Mouse (Mus musculus) brain, embryonic 14.5 days (tissue): ENCODE measurements around the gene Hnrnpdl.
A peak's percentile ranks its signal among the peaks of the same experiment; 100 is the strongest.

Experiments used
- CTCF ChIP-seq: fragments of 200-500 bp; IDR thresholded peaks from 2 replicates; pipeline ENCODE4 v1.5.1; 2012; ENCODE audit warnings: inconsistent platforms, mild to moderate bottlenecking, moderate library complexity, borderline replicate concordance; ENCODE audit not compliant: insufficient read depth, insufficient read length; ENCODE audit errors: extremely low read depth
- POLR2A ChIP-seq: fragments of 200-500 bp; IDR thresholded peaks from 2 replicates; pipeline ENCODE4 v1.6.1; 2012; ENCODE audit warnings: mild to moderate bottlenecking, inconsistent platforms, borderline replicate concordance; ENCODE audit not compliant: poor library complexity, insufficient read depth, insufficient read length, severe bottlenecking; ENCODE audit errors: extremely low read depth

DNA sequence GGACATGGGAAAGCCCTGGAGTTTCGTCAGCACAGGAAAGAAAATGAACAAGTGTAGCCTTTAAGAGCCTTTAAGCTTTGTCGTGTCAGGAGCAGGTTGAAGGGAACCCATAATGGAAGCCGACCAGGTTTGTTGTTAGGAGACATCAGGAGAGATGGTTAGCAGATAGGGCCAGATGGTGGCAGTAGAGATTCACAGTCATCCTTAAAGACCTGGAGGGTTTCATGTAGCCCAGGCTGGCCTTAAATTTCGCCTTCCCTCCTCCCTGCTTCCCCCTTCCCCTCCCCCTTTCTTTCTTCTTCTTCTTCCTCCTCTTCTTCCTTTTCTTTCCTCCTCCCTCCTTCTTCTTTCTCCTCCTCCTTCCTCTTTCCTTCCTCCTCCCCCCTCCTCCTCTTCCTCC is 35.1 kb upstream of the Hnrnpdl start:
- TF ChIP-seq CTCF (peak; percentile 49; the same call in 1 of the 2 replicates), POLR2A (no peak)
